Mouse (Mus musculus): ENCODE data around the gene Mapk8ip1. TPM values are rescaled to one million over a fixed set of nuclear protein-coding genes. Genes with fewer than 3 reads are reported as not detected.

Gene Mapk8ip1
- polyA plus RNA-seq, 1 experiment from 2014 or later, result 4.7 TPM

- peaks cover 67% of the 10 kb centered on the region for H3K4me1 ChIP-seq
These were observed 33.3 kb upstream of the Mapk8ip1 start for GRCm38 (mm10) chr2:92434375-92434745.

DNA sequence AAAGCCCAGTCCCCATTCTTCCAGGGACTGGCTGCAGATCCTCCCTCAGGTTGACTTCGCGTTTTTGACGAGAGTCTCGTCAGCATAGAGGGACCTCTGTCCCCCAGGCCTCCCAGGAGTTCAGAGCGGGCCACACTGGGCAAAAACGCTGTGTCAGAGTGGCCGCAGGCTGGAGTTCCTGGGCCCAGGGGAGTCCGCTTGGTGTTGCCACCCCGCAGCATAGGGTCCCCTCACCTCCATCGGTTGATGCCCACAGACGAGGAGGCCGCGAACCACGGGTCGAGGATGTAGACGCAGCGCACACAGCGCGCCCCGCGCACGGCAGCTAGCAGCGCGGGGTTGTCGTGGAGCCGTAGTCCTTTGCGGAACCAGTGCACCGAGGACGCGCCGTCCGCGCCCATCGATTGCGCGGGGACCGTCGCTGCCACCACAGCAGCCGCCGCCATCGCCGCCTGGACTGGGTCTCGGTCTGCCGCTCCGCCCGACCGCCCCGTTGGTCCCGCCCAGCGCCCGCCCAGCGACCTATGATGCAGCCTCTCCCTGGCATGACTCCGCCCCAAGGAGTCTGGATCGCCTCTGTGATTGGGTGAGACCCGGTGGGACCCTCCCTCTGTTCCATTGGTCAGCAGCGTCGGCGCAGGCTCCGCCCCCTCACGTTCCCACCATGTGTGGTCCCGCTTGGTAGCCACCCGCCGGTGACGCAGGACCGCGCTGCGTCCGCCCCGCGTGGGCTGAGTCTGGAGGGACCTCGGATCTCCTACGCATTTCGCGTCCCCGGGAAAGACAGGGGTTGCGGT, 32.7 kb upstream of the Mapk8ip1 start, which contains the start of gene Cry2:
Gene Cry2 (minus strand): TSS at position 466 of the 797 bp plus-strand sequence.
- peak within 1 kb of the TSS; percentile 87 for H3K4me3 ChIP-seq
- H3K27me3 ChIP-seq (replicated peaks), result peaks cover 7% of the 10 kb centered on the region; the same call in 1 of the 2 replicates
- peak; percentile 97 for ATAC-seq
- peak within 1 kb of the TSS; percentile 99 for H3K4me2 ChIP-seq
- under 1% methylated on average over 76 of the region's 76 CpGs for WGBS (ENCODE audit: insufficient replicate concordance)
- H3K36me3 ChIP-seq, result 0 out of 2 replicates have a peak, but pooled peaks cover 7% of the 10 kb centered on the region
- H3K4me1 ChIP-seq, result peaks cover 72% of the 10 kb centered on the region
- H3K27ac ChIP-seq, result peak within 1 kb of the TSS; percentile 83
- H3K9ac ChIP-seq, result peak within 1 kb of the TSS; percentile 90
- H3K9me3 ChIP-seq (replicated peaks), result no peaks in the 10 kb centered on the region

More at GRCm38 (mm10) chr2:92434375-92434745, 33.3 kb upstream of the Mapk8ip1 start:
- Histone ChIP-seq H3K4me2 (peak overlapping the region; percentile 99), H3K27ac (no peak overlapping the region), H3K27me3 (replicated peaks) (peaks cover 7% of the 10 kb centered on the region; the same call in 1 of the 2 replicates), H3K9ac (peak overlapping the region; percentile 68), H3K9me3 (replicated peaks) (no peaks in the 10 kb centered on the region), H3K36me3 (0 out of 2 replicates have a peak, but pooled peaks cover 5% of the 10 kb centered on the region), H3K4me3 (peak overlapping the region; percentile 87)
- 12% methylated on average over 12 of the region's 12 CpGs for WGBS (ENCODE audit: insufficient replicate concordance)
- ATAC-seq, result no peak

GRCm38 (mm10) chr2:92432299-92433295, 31.5 kb upstream of the Mapk8ip1 start:
- H3K27ac ChIP-seq, result peak overlapping the region; percentile 83
- WGBS (ENCODE audit: insufficient replicate concordance), result 48% methylated on average over 17 of the region's 17 CpGs
- H3K4me3 ChIP-seq, result peak overlapping the region; percentile 87
- 0 out of 2 replicates have a peak, but pooled peaks cover 7% of the 10 kb centered on the region for H3K36me3 ChIP-seq
- H3K9me3 ChIP-seq (replicated peaks), result no peaks in the 10 kb centered on the region
- H3K27me3 ChIP-seq (replicated peaks), result peaks cover 7% of the 10 kb centered on the region; the same call in 1 of the 2 replicates
- peak overlapping the region; percentile 99 for H3K4me2 ChIP-seq
- peak overlapping the region; percentile 90 for H3K9ac ChIP-seq
- no peak for ATAC-seq
- peaks cover 78% of the 10 kb centered on the region for H3K4me1 ChIP-seq

DNA sequence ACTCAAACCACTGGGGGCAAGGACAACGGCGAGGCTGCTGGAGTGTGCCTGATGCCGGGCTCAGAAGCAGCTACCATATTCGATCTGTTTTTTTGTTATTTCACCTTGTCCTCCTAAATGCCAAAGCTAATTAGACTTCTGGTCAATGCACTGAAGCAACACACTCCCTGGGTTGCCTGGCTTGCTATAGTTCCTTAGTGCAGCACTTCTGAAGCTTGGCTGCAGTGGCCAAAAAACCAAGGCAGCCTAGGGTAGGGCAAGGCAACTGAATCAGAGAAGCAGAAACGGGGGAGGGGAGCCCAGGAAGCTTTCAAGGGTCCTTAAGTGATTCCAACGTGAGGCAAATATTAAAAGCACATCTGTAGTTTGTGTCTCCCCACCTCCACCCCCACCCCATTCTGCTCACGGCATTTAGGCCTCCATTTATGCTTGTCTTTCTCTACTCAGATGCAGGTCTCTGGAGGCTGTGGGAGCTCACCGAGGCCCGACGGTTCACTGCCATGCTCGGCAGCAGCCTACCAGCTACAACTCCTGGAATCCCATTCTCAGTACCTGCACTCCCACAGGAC, 30.6 kb upstream of the Mapk8ip1 start:
- no peak for ATAC-seq
- H3K4me3 ChIP-seq, result peak overlapping the region; percentile 87
- peak overlapping the region; percentile 90; the same call in 1 of the 2 replicates for H3K9ac ChIP-seq
- peaks cover 75% of the 10 kb centered on the region for H3K4me1 ChIP-seq
- H3K27ac ChIP-seq, result peak overlapping the region; percentile 83
- H3K4me2 ChIP-seq, result peak overlapping the region; percentile 99
- peaks cover 7% of the 10 kb centered on the region; the same call in 1 of the 2 replicates for H3K27me3 ChIP-seq (replicated peaks)
- peaks cover 9% of the 10 kb centered on the region for H3K36me3 ChIP-seq
- WGBS (ENCODE audit: insufficient replicate concordance), result 45% methylated on average over 11 of the region's 11 CpGs
- no peaks in the 10 kb centered on the region for H3K9me3 ChIP-seq (replicated peaks)

GRCm38 (mm10) chr2:92430723-92431541, 29.9 kb upstream of the Mapk8ip1 start:
- peaks cover 16% of the 10 kb centered on the region for H3K36me3 ChIP-seq
- peak overlapping the region; percentile 90; the same call in 1 of the 2 replicates for H3K9ac ChIP-seq
- peak overlapping the region; percentile 83; the same call in 1 of the 2 replicates for H3K27ac ChIP-seq
- peak; percentile 39 for ATAC-seq
- peak overlapping the region; percentile 87 for H3K4me3 ChIP-seq
- WGBS (ENCODE audit: insufficient replicate concordance), result 59% methylated on average over 21 of the region's 21 CpGs
- H3K4me1 ChIP-seq, result peaks cover 75% of the 10 kb centered on the region
- H3K27me3 ChIP-seq (replicated peaks), result peaks cover 6% of the 10 kb centered on the region; the same call in 1 of the 2 replicates
- no peaks in the 10 kb centered on the region for H3K9me3 ChIP-seq (replicated peaks)
- peak overlapping the region; percentile 99 for H3K4me2 ChIP-seq

GRCm38 (mm10) chr2:92430089-92430488, 29.0 kb upstream of the Mapk8ip1 start:
- no peaks in the 10 kb centered on the region; the same call in 1 of the 2 replicates for H3K27me3 ChIP-seq (replicated peaks)
- H3K4me2 ChIP-seq, result no peak overlapping the region
- ATAC-seq, result no peak
- peaks cover 74% of the 10 kb centered on the region for H3K4me1 ChIP-seq
- WGBS (ENCODE audit: insufficient replicate concordance), result 53% methylated on average over 2 of the region's 2 CpGs
- H3K9ac ChIP-seq, result no peak overlapping the region
- H3K9me3 ChIP-seq (replicated peaks), result no peaks in the 10 kb centered on the region
- peaks cover 25% of the 10 kb centered on the region for H3K36me3 ChIP-seq
- H3K27ac ChIP-seq, result no peak overlapping the region
- no peak overlapping the region for H3K4me3 ChIP-seq

- Histone ChIP-seq H3K4me2 (no peak overlapping the region), H3K9ac (no peak overlapping the region), H3K4me1 (peaks cover 62% of the 10 kb centered on the region), H3K9me3 (replicated peaks) (no peaks in the 10 kb centered on the region), H3K27me3 (replicated peaks) (no peaks in the 10 kb centered on the region), H3K36me3 (peaks cover 47% of the 10 kb centered on the region), H3K4me3 (no peak overlapping the region), H3K27ac (no peak overlapping the region)
- ATAC-seq, result no peak
- 67% methylated on average over 6 of the region's 6 CpGs for WGBS (ENCODE audit: insufficient replicate concordance)
These were observed 26.8 kb upstream of the Mapk8ip1 start for GRCm38 (mm10) chr2:92427882-92428281.

DNA sequence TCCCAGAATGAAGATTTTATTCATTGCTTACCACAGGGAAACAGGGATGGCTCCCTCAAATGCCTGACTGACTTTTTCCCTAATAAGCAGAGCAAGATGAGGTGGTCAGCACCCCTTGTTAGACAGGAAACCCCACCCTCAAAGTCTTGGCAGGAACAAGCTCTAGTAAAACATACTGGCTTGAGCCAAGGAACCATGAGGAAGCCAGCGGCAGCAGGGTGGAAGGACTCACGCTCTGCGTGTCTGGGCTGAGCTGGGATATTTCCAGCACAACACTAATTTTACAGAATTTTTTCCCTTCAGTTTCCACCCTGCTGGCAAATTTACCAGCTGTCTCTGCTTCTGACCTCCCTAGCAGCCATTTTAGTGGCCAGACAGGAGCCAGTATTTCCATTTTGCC, 25.4 kb upstream of the Mapk8ip1 start:
- WGBS (ENCODE audit: insufficient replicate concordance), result 89% methylated on average over 3 of the region's 3 CpGs
- Histone ChIP-seq H3K27ac (no peak overlapping the region), H3K4me1 (peaks cover 48% of the 10 kb centered on the region)

DNA sequence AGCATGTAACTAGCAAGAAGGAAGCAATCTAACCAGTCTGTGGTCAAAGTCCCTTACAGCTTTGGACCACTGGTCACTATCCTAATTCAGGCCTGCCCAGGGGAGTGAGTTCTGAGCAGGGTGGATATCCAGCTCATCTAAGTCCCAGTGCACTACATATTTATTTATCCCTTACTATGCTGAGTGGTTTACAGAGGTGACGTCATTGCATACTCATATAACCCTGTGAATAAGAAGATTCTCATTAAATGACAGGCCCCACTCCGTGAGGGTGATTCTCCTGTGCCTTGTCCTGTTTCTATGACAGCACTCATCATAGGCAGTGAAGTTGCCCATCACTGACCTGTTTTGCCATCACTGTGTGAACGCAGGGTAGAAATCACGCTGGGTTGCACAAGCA, 24.3 kb upstream of the Mapk8ip1 start:
- no peak for ATAC-seq
- Histone ChIP-seq H3K9ac (no peak overlapping the region), H3K36me3 (peaks cover 72% of the 10 kb centered on the region), H3K27me3 (replicated peaks) (no peaks in the 10 kb centered on the region), H3K4me3 (no peak overlapping the region), H3K9me3 (replicated peaks) (no peaks in the 10 kb centered on the region), H3K4me1 (peaks cover 37% of the 10 kb centered on the region), H3K27ac (no peak overlapping the region), H3K4me2 (no peak overlapping the region)
- WGBS (ENCODE audit: insufficient replicate concordance), result 85% methylated on average over 4 of the region's 4 CpGs

More for the DNA sequence above, 25.4 kb upstream of the Mapk8ip1 start:
- ATAC-seq, result no peak
- Histone ChIP-seq H3K9ac (no peak overlapping the region), H3K9me3 (replicated peaks) (no peaks in the 10 kb centered on the region), H3K4me3 (no peak overlapping the region), H3K36me3 (peaks cover 61% of the 10 kb centered on the region), H3K27me3 (replicated peaks) (no peaks in the 10 kb centered on the region), H3K4me2 (no peak overlapping the region)

DNA sequence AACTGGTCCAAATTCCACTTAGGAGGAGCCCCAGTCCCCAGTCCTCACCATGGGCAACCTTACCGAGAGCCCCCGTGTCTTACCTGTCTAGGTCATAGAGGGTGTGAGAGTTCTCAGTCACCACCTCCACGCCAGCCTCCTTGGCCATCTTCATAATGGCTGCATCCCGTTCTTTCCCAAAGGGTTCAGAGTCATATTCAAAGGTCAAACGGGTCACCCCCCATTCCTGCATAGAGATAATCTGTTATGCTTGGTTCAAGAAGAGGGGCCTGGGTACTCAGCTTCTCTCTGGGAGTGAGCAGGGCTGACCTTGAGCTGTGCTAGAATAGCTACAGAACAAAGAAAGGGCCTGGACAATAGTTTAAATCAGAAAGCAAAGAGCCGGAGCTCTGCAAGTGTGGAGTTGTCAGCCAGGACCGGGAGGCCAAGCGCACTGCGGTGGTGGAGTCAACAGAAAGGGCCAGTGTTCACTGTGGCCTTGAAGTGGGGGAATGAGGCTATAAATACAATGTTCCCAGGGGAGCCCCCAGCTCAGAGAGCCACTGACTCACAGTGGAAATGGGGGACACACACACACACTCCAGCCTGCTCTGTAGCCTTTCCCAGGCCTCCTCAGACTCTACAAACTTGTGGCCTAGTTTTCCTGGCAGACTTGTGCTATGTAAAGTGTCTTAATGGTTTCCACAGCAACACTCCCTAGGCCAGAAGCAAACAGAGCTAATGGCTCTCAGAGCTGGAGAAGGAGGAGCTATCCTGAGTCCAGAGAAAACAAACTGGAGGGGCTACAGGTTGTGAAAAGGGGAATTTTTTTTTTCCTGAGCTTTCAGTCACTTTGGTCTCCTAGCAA, 23.6 kb upstream of the Mapk8ip1 start:
- Histone ChIP-seq H3K36me3 (peaks cover 77% of the 10 kb centered on the region), H3K27ac (no peak overlapping the region), H3K4me3 (no peak overlapping the region), H3K9ac (no peak overlapping the region), H3K9me3 (replicated peaks) (no peaks in the 10 kb centered on the region), H3K4me1 (peaks cover 30% of the 10 kb centered on the region), H3K4me2 (no peak overlapping the region), H3K27me3 (replicated peaks) (no peaks in the 10 kb centered on the region)
- 81% methylated on average over 9 of the region's 9 CpGs for WGBS (ENCODE audit: insufficient replicate concordance)
- ATAC-seq, result no peak

Data from liver, embryonic 12.5 days (tissue).